Mouse (Mus musculus): ENCODE data around the gene Thbd. TPM values are rescaled to one million over a fixed set of nuclear protein-coding genes. Genes with fewer than 3 reads are reported as not detected.

The Thbd gene
- polyA plus RNA-seq, 1 experiment from 2014 or later: 16.3 TPM

- 20% methylated on average over 9 of the region's 9 CpGs for WGBS
- Histone ChIP-seq H3K27me3 (ENCODE audit: control insufficient read depth, insufficient read depth, low read length) (peaks cover 36% of the 10 kb centered on the region), H3K36me3 (ENCODE audit: control insufficient read depth, insufficient read depth, low read length) (no peaks in the 10 kb centered on the region), H3K9ac (ENCODE audit: low read length) (no peak overlapping the region), H3K4me3 (ENCODE audit: low read depth, low read length) (no peak overlapping the region), H3K4me1 (ENCODE audit: control insufficient read depth, insufficient read depth, low read length) (peaks cover 12% of the 10 kb centered on the region), H3K27ac (ENCODE audit: low read depth, low read length) (no peak overlapping the region), H3K4me2 (no peak overlapping the region), H3K9me3 (ENCODE audit: control insufficient read depth, low read length) (no peaks in the 10 kb centered on the region)
- DNase-seq (ENCODE audit: low spot score, missing footprints) (peak; percentile 91), ATAC-seq (ENCODE audit: low FRiP score) (peak; percentile 86)
Measured at GRCm38 (mm10) chr2:148409141-148409540, 1.2 kb upstream of the Thbd start.

- H3K9ac ChIP-seq (ENCODE audit: low read length): no peak overlapping the region
- H3K27me3 ChIP-seq (ENCODE audit: control insufficient read depth, insufficient read depth, low read length): peaks cover 36% of the 10 kb centered on the region
- H3K27ac ChIP-seq (ENCODE audit: low read depth, low read length): no peak overlapping the region
- ATAC-seq (ENCODE audit: low FRiP score) (peak; percentile 30), DNase-seq (ENCODE audit: low spot score, missing footprints) (no peak)
- no peak overlapping the region for H3K4me3 ChIP-seq (ENCODE audit: low read depth, low read length)
- H3K4me2 ChIP-seq: no peak overlapping the region
- 15% methylated on average over 6 of the region's 6 CpGs for WGBS
- no peaks in the 10 kb centered on the region for H3K9me3 ChIP-seq (ENCODE audit: control insufficient read depth, low read length)
- no peaks in the 10 kb centered on the region for H3K36me3 ChIP-seq (ENCODE audit: control insufficient read depth, insufficient read depth, low read length)
- peaks cover 12% of the 10 kb centered on the region for H3K4me1 ChIP-seq (ENCODE audit: control insufficient read depth, insufficient read depth, low read length)
Measured at GRCm38 (mm10) chr2:148408761-148409120, 753 bp upstream of the Thbd start.

- ATAC-seq (ENCODE audit: low FRiP score) (peak; percentile 41), DNase-seq (ENCODE audit: low spot score, missing footprints) (peak; percentile 96)
- no peaks in the 10 kb centered on the region for H3K36me3 ChIP-seq (ENCODE audit: control insufficient read depth, insufficient read depth, low read length)
- 3% methylated on average over 55 of the region's 55 CpGs for WGBS
- no peak overlapping the region for H3K27ac ChIP-seq (ENCODE audit: low read depth, low read length)
- peak overlapping the region; percentile 24; the same call in 1 of the 2 replicates for H3K9ac ChIP-seq (ENCODE audit: low read length)
- H3K4me3 ChIP-seq (ENCODE audit: low read depth, low read length): peak overlapping the region; percentile 24
- peaks cover 36% of the 10 kb centered on the region for H3K27me3 ChIP-seq (ENCODE audit: control insufficient read depth, insufficient read depth, low read length)
- H3K4me1 ChIP-seq (ENCODE audit: control insufficient read depth, insufficient read depth, low read length): peaks cover 12% of the 10 kb centered on the region
- no peaks in the 10 kb centered on the region for H3K9me3 ChIP-seq (ENCODE audit: control insufficient read depth, low read length)
- peak overlapping the region; percentile 48 for H3K4me2 ChIP-seq
Measured at GRCm38 (mm10) chr2:148406971-148407869, 768 bp downstream of the Thbd start.

- Histone ChIP-seq H3K27me3 (ENCODE audit: control insufficient read depth, insufficient read depth, low read length) (peaks cover 36% of the 10 kb centered on the region), H3K9me3 (ENCODE audit: control insufficient read depth, low read length) (no peaks in the 10 kb centered on the region), H3K4me3 (ENCODE audit: low read depth, low read length) (peak overlapping the region; percentile 24), H3K9ac (ENCODE audit: low read length) (no peak overlapping the region), H3K4me1 (ENCODE audit: control insufficient read depth, insufficient read depth, low read length) (peaks cover 12% of the 10 kb centered on the region), H3K4me2 (peak overlapping the region; percentile 48), H3K36me3 (ENCODE audit: control insufficient read depth, insufficient read depth, low read length) (no peaks in the 10 kb centered on the region), H3K27ac (ENCODE audit: low read depth, low read length) (no peak overlapping the region)
- WGBS: 8% methylated on average over 34 of the region's 34 CpGs
- DNase-seq (ENCODE audit: low spot score, missing footprints): peak; percentile 91
- peak; percentile 17; the same call in 1 of the 2 replicates for ATAC-seq (ENCODE audit: low FRiP score)
Measured at GRCm38 (mm10) chr2:148406160-148406970, 1.6 kb downstream of the Thbd start.

- WGBS: 75% methylated on average over 5 of the region's 5 CpGs
Measured at GRCm38 (mm10) chr2:148404906-148405305, 3.1 kb downstream of the Thbd start.

GRCm38 (mm10) chr2:148402227-148402626 is 5.8 kb downstream of the Thbd start:
- ATAC-seq (ENCODE audit: low FRiP score) (no peak), DNase-seq (ENCODE audit: low spot score, missing footprints) (peak; percentile 51)
- Histone ChIP-seq H3K36me3 (ENCODE audit: control insufficient read depth, insufficient read depth, low read length) (no peaks in the 10 kb centered on the region), H3K4me2 (no peak overlapping the region), H3K27me3 (ENCODE audit: control insufficient read depth, insufficient read depth, low read length) (peaks cover 18% of the 10 kb centered on the region), H3K4me3 (ENCODE audit: low read depth, low read length) (no peak overlapping the region), H3K27ac (ENCODE audit: low read depth, low read length) (no peak overlapping the region), H3K4me1 (ENCODE audit: control insufficient read depth, insufficient read depth, low read length) (peaks cover 7% of the 10 kb centered on the region), H3K9me3 (ENCODE audit: control insufficient read depth, low read length) (no peaks in the 10 kb centered on the region), H3K9ac (ENCODE audit: low read length) (no peak overlapping the region)
- 78% methylated on average over 1 of the region's 1 CpGs for WGBS

More at GRCm38 (mm10) chr2:148404906-148405305, 3.1 kb downstream of the Thbd start:
- Histone ChIP-seq H3K4me3 (ENCODE audit: low read depth, low read length) (no peak overlapping the region), H3K27me3 (ENCODE audit: control insufficient read depth, insufficient read depth, low read length) (peaks cover 36% of the 10 kb centered on the region), H3K9ac (ENCODE audit: low read length) (no peak overlapping the region), H3K4me2 (no peak overlapping the region), H3K4me1 (ENCODE audit: control insufficient read depth, insufficient read depth, low read length) (peaks cover 12% of the 10 kb centered on the region), H3K27ac (ENCODE audit: low read depth, low read length) (no peak overlapping the region), H3K9me3 (ENCODE audit: control insufficient read depth, low read length) (no peaks in the 10 kb centered on the region), H3K36me3 (ENCODE audit: control insufficient read depth, insufficient read depth, low read length) (no peaks in the 10 kb centered on the region)
- DNase-seq (ENCODE audit: low spot score, missing footprints) (peak; percentile 80), ATAC-seq (ENCODE audit: low FRiP score) (no peak)

- no peak for ATAC-seq (ENCODE audit: low FRiP score)
- H3K27ac ChIP-seq (ENCODE audit: low read depth, low read length): no peak overlapping the region
- H3K9me3 ChIP-seq (ENCODE audit: control insufficient read depth, low read length): no peaks in the 10 kb centered on the region
- whole genome bisulfite sequencing: 89% methylated on average over 5 of the region's 5 CpGs
- no peak overlapping the region for H3K9ac ChIP-seq (ENCODE audit: low read length)
- H3K4me1 ChIP-seq (ENCODE audit: control insufficient read depth, insufficient read depth, low read length): no peaks in the 10 kb centered on the region
- peaks cover 18% of the 10 kb centered on the region for H3K27me3 ChIP-seq (ENCODE audit: control insufficient read depth, insufficient read depth, low read length)
- no peaks in the 10 kb centered on the region for H3K36me3 ChIP-seq (ENCODE audit: control insufficient read depth, insufficient read depth, low read length)
- DNase-seq (ENCODE audit: low spot score, missing footprints): no peak
- no peak overlapping the region for H3K4me2 ChIP-seq
- H3K4me3 ChIP-seq (ENCODE audit: low read depth, low read length): no peak overlapping the region
Measured at GRCm38 (mm10) chr2:148398901-148399685, 8.9 kb downstream of the Thbd start.

- Histone ChIP-seq H3K27me3 (ENCODE audit: control insufficient read depth, insufficient read depth, low read length) (peaks cover 18% of the 10 kb centered on the region), H3K36me3 (ENCODE audit: control insufficient read depth, insufficient read depth, low read length) (no peaks in the 10 kb centered on the region), H3K9me3 (ENCODE audit: control insufficient read depth, low read length) (no peaks in the 10 kb centered on the region), H3K4me3 (ENCODE audit: low read depth, low read length) (no peak overlapping the region), H3K4me2 (no peak overlapping the region), H3K4me1 (ENCODE audit: control insufficient read depth, insufficient read depth, low read length) (no peaks in the 10 kb centered on the region), H3K27ac (ENCODE audit: low read depth, low read length) (no peak overlapping the region), H3K9ac (ENCODE audit: low read length) (no peak overlapping the region)
- 94% methylated on average over 1 of the region's 1 CpGs for WGBS
- no peak for ATAC-seq (ENCODE audit: low FRiP score)
- no peak for DNase-seq (ENCODE audit: low spot score, missing footprints)
Measured at GRCm38 (mm10) chr2:148397784-148398100, 10.2 kb downstream of the Thbd start.
